Mouse (Mus musculus): ENCODE results near the gene Qprt. TPM values are rescaled to one million over a fixed set of nuclear protein-coding genes. Genes with fewer than 3 reads are reported as not detected.

Qprt gene
- polyA plus RNA-seq (2012; rRNA removed), result 2.5 and 3.0 TPM in 2 replicates

GRCm38 (mm10) chr7:127121911-127122270, at the start of gene Qprt:
TSS of gene Qprt (minus strand) at chr7:127122226.

GRCm38 (mm10) chr7:127137262-127138017, 15.4 kb upstream of the Qprt start, which contains the start of gene Spn:
TSS of gene Spn (minus strand) at chr7:127137823.

DNA sequence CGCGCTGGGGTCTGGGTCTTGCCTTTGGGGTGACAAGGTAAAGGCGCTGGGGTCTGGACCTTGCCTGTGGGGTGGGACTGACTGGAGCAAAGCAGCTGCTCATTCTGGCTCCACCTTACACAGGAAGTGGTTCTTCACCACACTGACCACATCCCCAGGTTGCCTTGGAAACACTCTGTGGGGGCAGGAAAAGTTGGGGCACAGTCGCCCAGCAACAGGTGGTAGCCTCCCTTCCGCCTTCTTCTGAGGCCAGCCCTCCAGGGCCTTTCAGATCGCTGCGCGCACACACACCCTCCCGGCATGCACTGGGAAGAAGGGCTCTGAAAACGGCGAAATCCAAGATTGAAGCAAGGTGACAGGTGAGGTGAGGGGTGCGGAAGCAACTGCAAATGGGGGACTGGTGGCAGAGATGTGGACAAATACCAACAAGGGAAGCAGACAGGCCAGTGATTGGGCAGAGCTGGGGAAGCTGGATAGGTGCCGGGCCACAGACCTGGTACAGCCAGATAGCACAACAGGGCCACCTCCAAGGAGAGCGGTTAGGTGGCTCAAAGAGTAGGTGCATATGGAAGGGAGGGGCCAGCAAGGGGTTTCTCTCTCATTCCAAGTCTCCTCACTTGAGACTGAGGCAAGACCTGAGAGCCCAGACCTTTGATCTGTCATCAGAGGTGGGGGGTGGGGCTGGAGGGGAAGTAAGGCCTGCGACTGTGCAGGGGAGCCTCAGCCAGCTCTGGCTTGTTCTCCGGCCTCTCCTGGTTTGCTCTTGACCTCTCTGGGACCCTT, 30.7 kb downstream of the Qprt start, which contains the start of gene AI467606:
Gene AI467606 (plus strand): TSS at position 246 of the 783 bp plus-strand sequence.

DNA sequence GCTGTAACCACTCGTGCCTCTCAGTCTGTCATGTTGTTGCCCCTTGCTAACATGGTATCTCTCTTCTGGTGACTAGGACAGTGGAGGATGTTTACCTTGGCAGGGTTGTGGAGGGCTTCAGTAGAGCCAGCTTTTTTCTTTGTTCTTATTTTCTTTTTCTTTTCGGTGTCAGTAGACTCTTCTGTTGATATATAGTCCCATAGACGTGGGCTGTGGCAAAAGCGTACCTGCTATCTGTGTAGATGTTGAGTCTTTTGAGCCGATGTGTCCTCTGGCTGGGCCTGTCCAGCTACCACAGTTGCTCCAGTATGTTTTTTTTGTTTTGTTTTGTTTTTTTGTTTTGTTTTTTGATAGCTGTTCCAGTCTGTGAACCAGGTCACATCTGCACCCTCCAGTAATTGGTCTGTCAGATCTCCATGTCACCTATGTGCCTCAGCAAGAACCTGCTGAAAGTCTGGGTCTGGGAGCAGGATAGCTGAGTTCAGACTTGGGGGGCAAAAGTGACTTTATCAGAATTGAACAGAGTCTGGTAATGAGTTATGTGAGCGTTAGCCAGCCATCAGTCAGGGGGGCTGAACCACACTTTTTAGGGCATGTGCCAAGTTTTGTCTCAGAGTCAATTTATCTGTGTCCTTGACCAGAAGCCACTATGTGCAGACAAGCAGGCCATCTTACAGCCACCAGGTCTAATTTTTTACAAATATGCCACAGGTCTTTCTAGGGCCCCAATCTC, 34.6 kb downstream of the Qprt start, which contains the start of gene Zg16:
Gene Zg16 (minus strand): TSS at position 51 of the 733 bp plus-strand sequence.

Other genes starting within 250 kb of the Qprt start
- gene Taok2, start 237.5 kb downstream of the Qprt start, polyA plus RNA-seq (2012; rRNA removed), result 167 and 168 TPM in 2 replicates
- 86.4 and 116 TPM in 2 replicates for gene Tmem219, start 199.3 kb downstream of the Qprt start, polyA plus RNA-seq (2012; rRNA removed)
- 44.3 and 45.2 TPM in 2 replicates for gene Kctd13, start 193.3 kb downstream of the Qprt start, polyA plus RNA-seq (2012; rRNA removed)
- gene Asphd1, start 172.6 kb downstream of the Qprt start, polyA plus RNA-seq (2012; rRNA removed), result 0.18 and 0.73 TPM in 2 replicates
- 12.3 and 14.6 TPM in 2 replicates for gene Sez6l2, start 171.7 kb downstream of the Qprt start, polyA plus RNA-seq (2012; rRNA removed)
- gene Cdipt, start 146.3 kb downstream of the Qprt start, polyA plus RNA-seq (2012; rRNA removed), result 307 and 318 TPM in 2 replicates
- 2.1 and 2.2 TPM in 2 replicates for gene Cdiptos, start 146.1 kb downstream of the Qprt start, polyA plus RNA-seq (2012; rRNA removed)
- 82.1 and 99.8 TPM in 2 replicates for gene Mvp, start 107.6 kb downstream of the Qprt start, polyA plus RNA-seq (2012; rRNA removed)
- gene Pagr1b, start 105.7 kb downstream of the Qprt start, polyA plus RNA-seq (2012; rRNA removed), result 2.2 and 4.7 TPM in 2 replicates
- 1.3 and 3.5 TPM in 2 replicates for gene Pagr1a, start 104.9 kb downstream of the Qprt start, polyA plus RNA-seq (2012; rRNA removed)
- 60.7 and 61.9 TPM in 2 replicates for gene Gm42742, start 101.1 kb downstream of the Qprt start, polyA plus RNA-seq (2012; rRNA removed)
- 20.6 and 34.9 TPM in 2 replicates for gene Prrt2, start 101.0 kb downstream of the Qprt start, polyA plus RNA-seq (2012; rRNA removed)
- 393 and 433 TPM in 2 replicates for gene Maz, start 95.2 kb downstream of the Qprt start, polyA plus RNA-seq (2012; rRNA removed)
- gene Kif22, start 79.8 kb downstream of the Qprt start, polyA plus RNA-seq (2012; rRNA removed), result 6.5 and 11.3 TPM in 2 replicates
- gene Zg16, start 34.9 kb downstream of the Qprt start, polyA plus RNA-seq (2012; rRNA removed), result 4.6 and 8.5 TPM in 2 replicates
- 31.3 and 37.2 TPM in 2 replicates for gene AI467606, start 30.9 kb downstream of the Qprt start, polyA plus RNA-seq (2012; rRNA removed)
- gene Spn, start 15.6 kb upstream of the Qprt start, polyA plus RNA-seq (2012; rRNA removed), result 2.0 and 2.2 TPM in 2 replicates
- 22.5 and 27.3 TPM in 2 replicates for gene Cd2bp2, start 73.8 kb upstream of the Qprt start, polyA plus RNA-seq (2012; rRNA removed)
- 37.8 and 46.0 TPM in 2 replicates for gene Tbc1d10b, start 86.2 kb upstream of the Qprt start, polyA plus RNA-seq (2012; rRNA removed)
- 0.89 and 1.2 TPM in 2 replicates for gene Mylpf, start 86.7 kb upstream of the Qprt start, polyA plus RNA-seq (2012; rRNA removed)
- 30.4 and 32.0 TPM in 2 replicates for gene Zfp553, start 110.8 kb upstream of the Qprt start, polyA plus RNA-seq (2012; rRNA removed)
- 13.9 and 22.8 TPM in 2 replicates for gene Sept1, start 110.9 kb upstream of the Qprt start, polyA plus RNA-seq (2012; rRNA removed)
- 290 and 471 TPM in 2 replicates for gene Zfp771, start 122.0 kb upstream of the Qprt start, polyA plus RNA-seq (2012; rRNA removed)
- gene Dctpp1, start 138.5 kb upstream of the Qprt start, polyA plus RNA-seq (2012; rRNA removed), result 82.3 and 102 TPM in 2 replicates
- 19.5 and 24.6 TPM in 2 replicates for gene Sephs2, start 151.8 kb upstream of the Qprt start, polyA plus RNA-seq (2012; rRNA removed)
- gene Itgal, start 174.0 kb upstream of the Qprt start, polyA plus RNA-seq (2012; rRNA removed), result 4.3 and 4.5 TPM in 2 replicates
- 48.6 and 54.8 TPM in 2 replicates for gene Zfp768, start 223.4 kb upstream of the Qprt start, polyA plus RNA-seq (2012; rRNA removed)

All from ovary, adult 2 months (tissue).